Mouse (Mus musculus): Measurements from ENCODE around the gene Rab27a.

DNA sequence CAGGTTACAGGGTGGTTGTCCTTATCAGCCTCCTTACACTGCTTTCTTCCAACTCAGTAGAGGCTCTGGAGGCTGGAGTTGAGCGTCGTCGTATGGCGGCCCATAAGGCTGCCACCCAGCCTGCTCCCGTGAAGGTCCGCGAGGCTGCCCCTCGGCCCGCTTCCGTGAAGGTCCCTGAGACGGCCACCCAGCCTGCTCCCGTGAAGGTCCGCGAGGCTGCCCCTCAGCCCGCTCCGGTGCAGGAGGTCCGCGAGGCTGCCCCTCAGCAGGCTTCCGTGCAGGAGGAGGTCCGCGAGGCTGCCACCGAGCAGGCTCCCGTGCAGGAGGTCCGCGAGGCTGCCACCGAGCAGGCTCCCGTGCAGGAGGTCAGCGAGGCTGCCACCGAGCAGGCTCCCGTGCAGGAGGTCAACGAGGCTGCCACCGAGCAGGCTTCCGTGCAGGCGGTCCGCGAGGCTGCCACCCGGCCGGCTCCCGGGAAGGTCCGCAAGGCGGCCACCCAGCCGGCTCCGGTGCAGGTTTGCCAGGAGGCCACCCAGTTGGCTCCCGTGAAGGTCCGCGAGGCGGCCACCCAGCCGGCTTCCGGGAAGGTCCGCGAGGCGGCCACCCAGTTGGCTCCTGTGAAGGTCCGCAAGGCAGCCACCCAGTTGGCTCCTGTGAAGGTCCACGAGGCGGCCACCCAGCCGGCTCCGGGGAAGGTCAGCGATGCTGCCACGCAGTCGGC lies 58.7 kb downstream of the Rab27a start:
- TF ChIP-seq HCFC1 (IDR thresholded peaks at IDR 0.05; ENCODE audit: borderline replicate concordance, insufficient read depth, low read length), result no peak
- TF ChIP-seq ZC3H11A (IDR thresholded peaks at IDR 0.05; ENCODE audit: borderline replicate concordance, low read depth, low read length), result no peak

Measured in ES-E14 (cell line).